Mouse (Mus musculus) embryonic facial prominence, embryonic 12.5 days (tissue): ENCODE results near the gene Lgr6. TPM values are rescaled to one million over a fixed set of nuclear protein-coding genes. Genes with fewer than 3 reads are reported as not detected.

Experiments
- ATAC-seq: fragments of 200-750 bp; cut with Nextera tagmentation; 2 replicates; pipeline ENCODE4 v1.8.0; 2017; ENCODE audit not compliant: insufficient number of reproducible peaks, insufficient read depth, low FRiP score, low TSS enrichment
- H3K27ac ChIP-seq: fragments of 300-500 bp; sonication (generic); 2 replicates; pipeline ENCODE4 v1.5.1; 2016; ENCODE audit warnings: mild to moderate bottlenecking
- H3K27me3 ChIP-seq: fragments of 300-500 bp; sonication (generic); 2 replicates; pipeline ENCODE4 v1.6.1; 2016; ENCODE audit warnings: mild to moderate bottlenecking, moderate library complexity
- H3K36me3 ChIP-seq: fragments of 300-500 bp; sonication (generic); 2 replicates; pipeline ENCODE4 v1.6.1; 2016; ENCODE audit warnings: mild to moderate bottlenecking
- H3K4me1 ChIP-seq: fragments of 300-500 bp; sonication (generic); 2 replicates; pipeline ENCODE4 v1.6.1; 2016
- H3K4me2 ChIP-seq: fragments of 300-500 bp; sonication (generic); replicated peaks from 2 replicates; pipeline ENCODE4 v1.6.1; 2016; ENCODE audit warnings: mild to moderate bottlenecking, moderate library complexity
- H3K4me3 ChIP-seq: fragments of 300-500 bp; sonication (generic); 2 replicates; pipeline ENCODE4 v1.5.1; 2016; ENCODE audit warnings: mild to moderate bottlenecking
- H3K9ac ChIP-seq: fragments of 300-500 bp; sonication (generic); 2 replicates; pipeline ENCODE4 v1.6.1; 2016; ENCODE audit warnings: mild to moderate bottlenecking, moderate library complexity
- H3K9me3 ChIP-seq: fragments of 300-500 bp; sonication (generic); 2 replicates; pipeline ENCODE4 v1.6.1; 2016; ENCODE audit warnings: mild to moderate bottlenecking, moderate library complexity
- WGBS: fragments of 180-500 bp; shearing (Covaris S2); methylation state at CpG from one replicate; pipeline ENCODE4 v1.1.7; 2016; 5-methylcytosine and 5-hydroxymethylcytosine counted together
- polyA plus RNA-seq: library from polyadenylated mRNA; unstranded; fragments of >200 nt; fragmentation: Nextera tagmentation; extraction: Ambion mirVana; gene quantifications from 2 replicates; pipeline ENCODE4 v1.2.1, GENCODE M21; 2016

Lgr6 gene
- polyA plus RNA-seq, 1 experiment from 2014 or later = 3.5 TPM

DNA sequence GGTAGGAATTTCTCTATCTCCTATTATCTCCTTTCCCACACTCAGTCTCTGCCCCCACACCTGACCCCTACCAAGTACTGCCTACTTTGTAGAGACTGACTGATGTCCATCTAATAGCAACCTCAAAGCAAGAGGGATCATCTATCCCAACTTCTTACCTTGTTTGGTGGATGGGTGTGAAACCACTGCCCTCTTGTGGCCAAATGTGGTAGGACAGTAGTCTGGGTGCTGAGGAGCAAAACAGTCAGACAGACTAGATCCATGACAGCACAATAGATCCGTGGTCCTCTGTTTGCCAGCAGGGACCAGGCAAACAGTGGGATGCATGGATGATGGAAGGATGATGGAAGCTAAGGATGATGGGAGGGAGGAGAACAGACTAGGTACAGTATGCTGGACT lies 31.4 kb upstream of the Lgr6 start:
- no peaks in the 10 kb centered on the region for H3K27me3 ChIP-seq
- H3K4me2 ChIP-seq = no peak overlapping the region
- no peaks in the 10 kb centered on the region for H3K9me3 ChIP-seq
- no peak for ATAC-seq
- 17% methylated on average over 1 of the region's 1 CpGs for WGBS
- H3K9ac ChIP-seq = no peak overlapping the region
- H3K4me3 ChIP-seq = no peak overlapping the region
- no peaks in the 10 kb centered on the region for H3K36me3 ChIP-seq
- H3K4me1 ChIP-seq = peaks cover 8% of the 10 kb centered on the region; the same call in 1 of the 2 replicates
- H3K27ac ChIP-seq = no peak overlapping the region

- 85% methylated on average over 8 of the region's 8 CpGs for WGBS
- Histone ChIP-seq H3K27me3 (no peaks in the 10 kb centered on the region), H3K4me2 (no peak overlapping the region), H3K4me1 (peaks cover 15% of the 10 kb centered on the region; the same call in 1 of the 2 replicates), H3K4me3 (no peak overlapping the region), H3K27ac (no peak overlapping the region), H3K9ac (no peak overlapping the region), H3K36me3 (no peaks in the 10 kb centered on the region), H3K9me3 (no peaks in the 10 kb centered on the region)
- ATAC-seq = no peak
These were observed 30.2 kb upstream of the Lgr6 start for GRCm38 (mm10) chr1:135135111-135135787.

DNA sequence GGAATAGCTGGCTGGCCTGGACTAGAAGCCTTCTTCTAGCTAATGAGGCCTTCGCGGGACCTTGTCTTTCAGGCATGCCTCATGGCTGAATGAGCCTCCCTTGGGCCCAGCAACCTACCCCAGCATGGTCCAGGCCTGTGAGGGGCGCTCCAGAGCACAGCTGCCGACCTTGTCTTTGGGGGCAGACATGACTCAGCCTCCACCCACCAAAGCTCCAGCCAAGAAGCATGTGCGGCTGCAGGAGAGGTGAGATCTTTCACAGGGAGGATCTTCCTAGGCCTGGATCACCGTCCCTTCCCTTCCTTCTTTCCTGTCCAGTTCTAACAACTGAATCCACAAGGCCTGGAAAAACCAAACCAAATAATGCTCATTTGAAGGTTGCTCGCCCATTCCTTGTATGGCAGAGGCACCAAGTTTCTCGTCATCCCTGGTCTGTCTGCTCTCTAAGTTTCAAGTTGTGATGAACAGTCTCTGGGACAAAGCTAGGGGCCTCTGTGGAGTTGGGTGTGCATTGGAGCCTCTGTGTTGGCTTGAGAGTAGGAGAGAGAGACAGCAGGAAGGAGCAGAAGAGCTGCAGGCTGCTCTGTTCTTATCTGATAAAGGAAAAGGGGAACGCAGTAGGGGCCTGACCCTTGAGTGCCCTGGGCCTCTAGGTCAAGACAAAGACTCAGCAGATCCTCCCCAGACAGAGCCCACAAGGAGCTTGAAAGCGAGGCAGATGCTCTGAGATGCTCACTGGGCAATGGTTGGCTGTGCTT lies 28.8 kb upstream of the Lgr6 start:
- Histone ChIP-seq H3K4me3 (no peak overlapping the region), H3K4me2 (no peak overlapping the region), H3K9me3 (no peaks in the 10 kb centered on the region), H3K27ac (no peak overlapping the region), H3K9ac (no peak overlapping the region), H3K4me1 (peaks cover 24% of the 10 kb centered on the region), H3K36me3 (no peaks in the 10 kb centered on the region), H3K27me3 (peaks cover 4% of the 10 kb centered on the region; the same call in 1 of the 2 replicates)
- no peak for ATAC-seq
- 77% methylated on average over 10 of the region's 10 CpGs for WGBS

GRCm38 (mm10) chr1:135132893-135133369 lies 27.9 kb upstream of the Lgr6 start:
- 83% methylated on average over 9 of the region's 9 CpGs for WGBS
- H3K27ac ChIP-seq = no peak overlapping the region
- H3K4me3 ChIP-seq = no peak overlapping the region
- peaks cover 33% of the 10 kb centered on the region for H3K4me1 ChIP-seq
- no peaks in the 10 kb centered on the region for H3K36me3 ChIP-seq
- no peak overlapping the region for H3K4me2 ChIP-seq
- no peak overlapping the region for H3K9ac ChIP-seq
- ATAC-seq = no peak
- peaks cover 4% of the 10 kb centered on the region; the same call in 1 of the 2 replicates for H3K27me3 ChIP-seq
- no peaks in the 10 kb centered on the region for H3K9me3 ChIP-seq

DNA sequence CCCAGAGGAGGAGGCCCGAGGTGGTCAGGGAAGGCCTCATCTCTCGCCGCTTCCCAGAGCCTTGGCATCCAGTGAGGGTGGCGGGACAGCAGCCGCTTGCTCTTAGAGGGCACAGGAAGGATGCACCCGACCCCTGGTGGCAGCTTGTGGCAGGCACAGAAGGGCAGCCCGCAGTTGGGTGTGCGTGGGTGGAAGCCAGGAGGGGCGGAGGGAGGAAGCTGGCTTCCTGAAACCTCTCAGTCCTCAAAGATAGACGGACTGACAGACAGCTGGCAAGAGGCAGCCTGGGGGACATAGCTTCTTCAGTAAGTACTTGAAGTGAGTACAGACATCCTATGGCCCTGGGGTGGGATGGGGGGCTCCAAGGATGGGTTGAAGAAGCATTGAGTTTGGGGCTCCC lies 27.4 kb upstream of the Lgr6 start, which contains the start of gene Ptpn7:
Gene Ptpn7 (plus strand): TSS at position 228 of the 400 bp plus-strand sequence.
- Histone ChIP-seq H3K27ac (no peak within 1 kb of the TSS), H3K4me3 (no peak within 1 kb of the TSS), H3K36me3 (no peaks in the 10 kb centered on the region), H3K9ac (no peak within 1 kb of the TSS), H3K27me3 (peaks cover 4% of the 10 kb centered on the region; the same call in 1 of the 2 replicates), H3K9me3 (no peaks in the 10 kb centered on the region), H3K4me2 (no peak within 1 kb of the TSS), H3K4me1 (peaks cover 38% of the 10 kb centered on the region)
- no peak for ATAC-seq
- WGBS = 53% methylated on average over 10 of the region's 10 CpGs

- ATAC-seq = no peak
- Histone ChIP-seq H3K27ac (no peak overlapping the region), H3K4me1 (peaks cover 47% of the 10 kb centered on the region), H3K36me3 (no peaks in the 10 kb centered on the region), H3K9ac (no peak overlapping the region), H3K4me2 (no peak overlapping the region), H3K27me3 (peaks cover 4% of the 10 kb centered on the region; the same call in 1 of the 2 replicates), H3K4me3 (no peak overlapping the region), H3K9me3 (no peaks in the 10 kb centered on the region)
- 57% methylated on average over 8 of the region's 8 CpGs for WGBS
These were observed 26.5 kb upstream of the Lgr6 start for GRCm38 (mm10) chr1:135131560-135131959.

DNA sequence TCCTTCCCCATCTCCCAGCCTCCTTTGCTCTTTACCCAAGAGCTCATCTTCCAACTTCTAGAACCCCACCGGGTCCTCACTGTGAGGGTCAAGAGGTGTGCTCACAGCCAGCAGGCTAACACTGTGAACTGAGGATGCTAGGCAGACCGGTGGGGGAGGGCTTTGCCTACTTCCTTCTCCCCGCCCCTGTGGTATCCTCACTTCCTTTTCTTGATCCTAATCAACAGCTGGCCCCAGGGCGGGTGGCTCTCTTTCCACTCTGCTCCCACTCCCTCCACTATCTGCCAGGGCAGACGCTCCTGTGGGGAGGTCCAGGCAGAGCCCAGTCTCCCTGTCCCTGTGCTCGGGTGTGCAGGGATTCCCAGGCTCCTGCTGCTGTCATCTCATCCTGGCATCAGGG lies 26.0 kb upstream of the Lgr6 start:
- Histone ChIP-seq H3K27me3 (peaks cover 4% of the 10 kb centered on the region; the same call in 1 of the 2 replicates), H3K4me1 (peaks cover 52% of the 10 kb centered on the region), H3K36me3 (no peaks in the 10 kb centered on the region), H3K4me3 (no peak overlapping the region), H3K27ac (0 out of 2 replicates have a peak overlapping the region, but pooled peaks have one; percentile 6), H3K4me2 (no peak overlapping the region), H3K9me3 (no peaks in the 10 kb centered on the region), H3K9ac (no peak overlapping the region)
- 25% methylated on average over 6 of the region's 6 CpGs for WGBS
- no peak for ATAC-seq

DNA sequence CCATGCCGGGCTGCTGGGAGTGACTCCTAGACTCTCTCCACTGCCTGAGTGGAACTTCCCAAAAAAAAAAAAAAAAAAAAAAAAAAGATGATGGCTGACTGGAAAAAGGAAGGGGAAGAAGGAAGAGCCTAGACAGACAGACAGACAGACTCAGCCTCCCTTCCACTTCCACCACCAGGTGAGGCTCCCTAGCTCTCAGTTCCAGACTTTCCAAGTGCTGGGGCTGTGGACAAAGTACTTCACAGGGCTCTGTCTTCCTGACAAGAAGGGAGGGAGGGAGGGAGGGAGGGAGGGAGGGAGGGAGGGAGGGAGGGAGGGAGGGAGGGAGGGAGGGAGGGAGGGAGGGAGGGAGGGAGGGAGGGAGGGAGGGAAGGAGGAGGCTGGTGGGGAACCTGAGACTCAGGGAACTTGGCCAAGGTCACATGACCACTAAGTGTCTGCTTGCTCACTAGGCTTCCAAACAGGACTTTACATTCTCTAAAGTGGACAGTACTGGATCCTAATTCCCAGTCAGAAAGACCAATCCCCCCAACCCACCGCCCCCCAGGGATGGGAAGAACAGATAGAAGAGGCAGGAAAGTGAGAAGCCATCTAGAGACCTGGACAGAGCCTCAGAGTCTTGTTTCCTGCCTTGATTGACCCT lies 25.4 kb upstream of the Lgr6 start:
- ATAC-seq = no peak
- H3K27ac ChIP-seq = 0 out of 2 replicates have a peak overlapping the region, but pooled peaks have one; percentile 6

GRCm38 (mm10) chr1:135129543-135130183 lies 24.6 kb upstream of the Lgr6 start:
- H3K4me1 ChIP-seq = peaks cover 58% of the 10 kb centered on the region
- no peak overlapping the region for H3K4me3 ChIP-seq
- WGBS = 66% methylated on average over 9 of the region's 9 CpGs
- no peak for ATAC-seq
- no peak overlapping the region; the same call in 1 of the 2 replicates for H3K9ac ChIP-seq
- H3K27ac ChIP-seq = peak overlapping the region; percentile 23; the same call in 1 of the 2 replicates
- no peaks in the 10 kb centered on the region for H3K9me3 ChIP-seq
- H3K27me3 ChIP-seq = peaks cover 8% of the 10 kb centered on the region; the same call in 1 of the 2 replicates
- no peaks in the 10 kb centered on the region for H3K36me3 ChIP-seq
- no peak overlapping the region for H3K4me2 ChIP-seq

More for the DNA sequence above, 25.4 kb upstream of the Lgr6 start:
- Histone ChIP-seq H3K9ac (no peak overlapping the region), H3K4me1 (peaks cover 58% of the 10 kb centered on the region), H3K36me3 (no peaks in the 10 kb centered on the region), H3K4me3 (no peak overlapping the region), H3K9me3 (no peaks in the 10 kb centered on the region), H3K4me2 (no peak overlapping the region), H3K27me3 (peaks cover 8% of the 10 kb centered on the region; the same call in 1 of the 2 replicates)
- WGBS = 72% methylated on average over 2 of the region's 2 CpGs

DNA sequence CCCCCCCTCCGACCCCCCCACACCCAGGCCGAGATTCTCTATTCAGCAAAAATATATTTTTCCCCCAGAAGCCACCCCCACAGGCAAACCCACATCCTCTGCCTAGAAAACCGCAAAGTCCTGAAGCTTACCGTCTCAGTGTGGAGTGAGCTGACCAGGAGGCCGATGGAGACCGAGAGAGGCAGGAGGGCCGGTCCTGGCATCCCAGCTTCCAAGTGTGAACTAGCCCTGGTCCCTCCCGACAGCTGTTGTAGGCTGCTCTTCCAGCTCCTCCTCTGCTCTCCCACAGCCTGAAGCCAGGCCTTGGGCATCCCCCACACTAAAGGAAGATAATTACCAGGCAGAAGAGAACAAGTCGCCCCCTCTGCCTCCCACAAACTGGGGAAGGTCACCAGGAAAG lies 23.9 kb upstream of the Lgr6 start:
- Histone ChIP-seq H3K4me2 (no peak overlapping the region), H3K27ac (no peak overlapping the region)

DNA sequence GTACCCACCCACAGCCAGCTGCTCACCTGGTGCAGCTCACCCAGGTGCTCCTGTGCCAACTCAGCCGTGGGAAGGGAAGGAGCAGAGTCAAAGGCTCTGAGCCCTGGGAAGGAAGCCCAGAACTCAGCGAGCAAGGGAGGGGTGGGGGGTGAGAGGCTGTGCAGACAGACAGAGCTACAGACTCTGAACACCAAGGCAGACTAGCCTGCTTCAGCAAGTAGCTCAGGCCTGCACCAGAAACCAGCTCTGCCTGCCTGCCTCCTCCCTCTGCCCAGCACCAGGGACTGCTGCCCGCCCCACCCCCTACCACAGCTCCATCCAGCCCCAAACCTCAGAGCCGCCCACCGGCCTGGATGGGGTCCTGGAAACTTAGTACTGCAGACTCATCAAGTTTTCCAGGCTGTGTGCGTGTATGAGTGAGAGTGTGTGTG lies 22.9 kb upstream of the Lgr6 start:
- H3K27ac ChIP-seq = peak overlapping the region; percentile 86

More for the DNA sequence above, 23.9 kb upstream of the Lgr6 start:
- Histone ChIP-seq H3K36me3 (no peaks in the 10 kb centered on the region), H3K4me1 (peaks cover 58% of the 10 kb centered on the region), H3K9me3 (no peaks in the 10 kb centered on the region), H3K9ac (no peak overlapping the region; the same call in 1 of the 2 replicates), H3K27me3 (peaks cover 8% of the 10 kb centered on the region; the same call in 1 of the 2 replicates), H3K4me3 (no peak overlapping the region)
- 32% methylated on average over 9 of the region's 9 CpGs for WGBS
- ATAC-seq = no peak

More for the DNA sequence above, 22.9 kb upstream of the Lgr6 start:
- Histone ChIP-seq H3K4me2 (no peak overlapping the region), H3K27me3 (peaks cover 8% of the 10 kb centered on the region; the same call in 1 of the 2 replicates), H3K36me3 (no peaks in the 10 kb centered on the region), H3K9ac (no peak overlapping the region), H3K4me1 (peaks cover 58% of the 10 kb centered on the region), H3K4me3 (no peak overlapping the region), H3K9me3 (no peaks in the 10 kb centered on the region)
- 41% methylated on average over 6 of the region's 6 CpGs for WGBS
- ATAC-seq = 0 out of 2 replicates have a peak, but pooled peaks have one; percentile 50
